Mouse (Mus musculus) yolk sac, embryonic 10.5 days (tissue): Measurements from ENCODE around the gene Ppp1r12b.

Source experiments
- DNase-seq: peaks from one replicate; pipeline ENCODE4 v3.0.0-alpha.2; 2017; ENCODE audit warnings: low spot score

Ppp1r12b gene

DNA sequence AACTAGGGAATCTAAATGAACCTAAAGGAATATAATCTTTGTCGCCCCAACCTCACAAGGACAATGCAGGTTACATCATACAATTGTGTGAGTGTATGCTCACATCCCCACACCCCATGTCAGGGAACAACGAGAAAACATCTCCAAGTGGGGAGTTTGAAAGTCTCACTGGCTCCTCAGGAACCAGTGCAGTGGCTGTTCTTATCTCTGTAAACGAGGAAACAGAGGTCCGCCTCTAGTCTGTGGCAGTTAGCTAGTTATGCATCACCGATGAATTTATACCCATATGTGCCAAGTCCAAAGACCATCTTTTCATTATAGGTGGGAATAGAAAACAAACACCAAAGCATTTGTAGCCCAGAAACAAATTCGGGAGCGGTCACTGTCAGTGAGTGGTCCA is 194.2 kb downstream of the Ppp1r12b start:
- no peak for DNase-seq

GRCm38 (mm10) chr1:134760642-134761041 is 195.1 kb downstream of the Ppp1r12b start:
- DNase-seq = no peak

- no peak for DNase-seq
These were observed 196.6 kb downstream of the Ppp1r12b start for GRCm38 (mm10) chr1:134759133-134759532.

DNA sequence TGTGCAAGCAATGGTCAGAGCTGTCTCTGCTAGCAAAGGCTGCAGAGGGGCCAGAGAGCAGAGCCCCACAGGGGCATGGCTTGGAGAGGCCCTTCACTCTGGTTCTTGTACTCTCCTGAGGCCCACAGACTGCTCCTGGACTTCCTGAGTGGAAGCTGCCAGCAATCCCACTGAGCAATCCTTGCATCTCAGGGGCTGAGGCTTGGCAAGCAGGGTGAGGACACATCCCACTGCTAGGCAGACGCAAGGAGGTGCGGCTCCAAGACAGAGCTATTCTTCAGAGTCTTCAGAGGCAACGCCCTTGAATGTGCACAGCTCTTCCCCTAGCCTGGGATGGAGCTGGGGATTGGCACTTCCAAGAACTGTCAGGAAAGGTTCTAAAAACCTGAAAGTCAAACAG is 198.5 kb downstream of the Ppp1r12b start:
- DNase-seq = no peak

DNA sequence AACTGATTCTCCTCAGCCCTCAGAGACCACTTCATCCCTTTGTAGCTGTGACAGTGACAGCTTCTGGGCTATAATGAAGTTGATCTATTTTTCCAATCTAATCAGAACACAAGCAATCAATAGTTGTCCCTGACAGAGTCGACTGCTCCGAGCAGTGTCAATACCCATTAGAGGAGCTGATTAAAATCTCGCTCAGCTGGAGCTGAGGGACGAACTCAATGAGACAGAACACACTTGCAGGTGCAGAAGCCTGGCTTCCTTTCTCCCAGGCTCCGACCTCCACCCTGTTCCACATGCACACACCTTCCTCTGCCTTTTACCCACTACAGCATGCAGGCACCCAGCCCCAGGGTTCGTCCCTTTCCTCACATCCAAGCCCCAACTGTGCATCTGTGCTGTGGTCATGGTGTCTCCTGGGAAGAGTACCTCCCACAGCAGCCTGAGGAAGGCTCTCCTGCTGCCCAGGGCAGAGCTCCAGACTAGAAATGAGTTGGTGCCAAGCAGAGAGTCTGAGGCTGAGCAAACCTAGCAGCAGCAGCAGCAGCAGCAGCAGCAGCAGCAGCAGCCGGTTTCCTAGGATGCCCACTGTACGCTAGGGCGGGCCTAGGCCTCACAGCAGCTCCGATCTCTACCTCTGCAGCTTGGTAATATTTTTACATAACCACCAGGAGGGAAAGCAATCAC is 199.4 kb downstream of the Ppp1r12b start:
- no peak for DNase-seq

GRCm38 (mm10) chr1:134755548-134756189 is 200.1 kb downstream of the Ppp1r12b start:
- DNase-seq = no peak

DNA sequence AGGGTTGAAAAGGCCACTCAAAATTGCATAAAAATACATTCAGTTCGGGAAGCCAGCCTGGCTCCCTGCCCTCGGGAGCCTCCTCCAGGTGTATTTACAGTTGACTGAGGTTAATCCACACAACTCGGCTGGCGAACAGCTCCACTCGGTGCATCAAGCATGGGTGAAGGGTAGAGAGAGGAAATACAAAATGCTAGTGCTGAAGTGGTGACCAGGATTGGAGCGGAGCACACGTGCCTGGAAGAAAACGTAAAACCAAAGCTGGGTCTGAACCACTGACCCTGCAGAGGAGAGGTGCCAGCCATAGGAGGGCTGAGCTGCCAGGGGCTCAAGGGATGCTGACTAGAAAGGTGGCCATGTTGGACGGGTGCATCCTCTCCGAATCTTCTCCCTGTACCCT is 200.9 kb downstream of the Ppp1r12b start:
- no peak for DNase-seq

DNA sequence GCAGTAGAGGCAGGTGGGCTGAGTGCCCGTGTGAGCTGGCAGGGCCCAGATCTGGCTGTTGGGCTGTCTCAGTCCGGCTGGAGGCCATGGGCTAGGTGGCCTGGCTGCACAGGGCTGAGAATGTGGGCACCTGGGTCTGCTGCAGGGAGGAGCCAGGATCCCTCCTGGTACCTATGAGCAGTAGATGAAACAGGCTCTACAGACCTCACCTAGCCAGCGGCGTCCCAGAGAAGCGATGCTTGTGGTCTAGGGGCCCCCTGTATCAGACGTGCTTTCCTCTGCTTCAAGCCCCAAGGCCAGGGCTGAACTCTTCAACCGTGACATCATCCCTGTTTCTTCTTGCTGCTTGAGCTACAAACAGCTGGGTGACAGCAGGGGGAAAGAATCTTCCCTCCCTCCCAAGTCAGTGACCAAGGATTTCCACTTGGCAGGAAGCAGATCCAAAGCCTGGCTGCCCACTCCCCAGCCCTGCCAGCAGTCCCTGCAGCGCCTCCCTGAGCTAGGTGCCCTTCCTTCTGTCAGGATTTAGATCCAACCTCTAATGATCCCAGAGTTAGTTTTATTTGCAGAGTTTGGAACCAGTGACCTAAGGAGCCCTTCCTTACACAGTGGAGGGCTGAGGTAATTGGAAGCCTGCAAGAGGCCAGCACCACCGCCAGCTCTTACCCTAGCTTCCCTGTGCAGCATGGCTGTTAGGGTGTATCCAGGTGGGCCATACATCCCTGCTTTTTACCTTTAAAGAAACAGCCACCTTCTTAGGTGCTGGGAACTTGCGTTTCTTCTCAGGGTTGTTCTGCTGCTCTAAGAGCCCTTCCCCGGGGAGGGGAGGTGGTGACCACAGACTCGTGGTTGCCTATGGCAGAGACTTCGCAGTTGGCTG is 201.8 kb downstream of the Ppp1r12b start:
- no peak for DNase-seq

DNA sequence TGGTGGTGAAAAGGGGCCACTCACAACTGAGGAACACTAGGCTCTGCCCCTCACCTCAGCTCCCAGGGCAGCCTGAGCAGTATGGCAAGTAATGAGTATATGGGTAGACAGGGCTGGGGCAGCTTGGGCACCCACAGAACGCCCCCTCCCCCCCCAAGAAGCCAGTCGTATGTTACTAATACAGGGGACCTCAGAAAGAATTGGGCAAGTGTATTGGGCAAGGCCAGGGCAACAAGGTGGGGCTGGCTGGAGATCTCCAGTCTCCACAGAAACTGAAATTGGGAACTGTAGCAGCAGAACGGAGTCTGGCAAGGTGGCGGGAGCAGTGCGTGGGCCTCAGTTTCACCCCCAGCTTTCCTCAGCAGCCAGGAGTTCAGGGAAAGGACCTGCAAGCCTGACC is 203.3 kb downstream of the Ppp1r12b start:
- no peak for DNase-seq

DNA sequence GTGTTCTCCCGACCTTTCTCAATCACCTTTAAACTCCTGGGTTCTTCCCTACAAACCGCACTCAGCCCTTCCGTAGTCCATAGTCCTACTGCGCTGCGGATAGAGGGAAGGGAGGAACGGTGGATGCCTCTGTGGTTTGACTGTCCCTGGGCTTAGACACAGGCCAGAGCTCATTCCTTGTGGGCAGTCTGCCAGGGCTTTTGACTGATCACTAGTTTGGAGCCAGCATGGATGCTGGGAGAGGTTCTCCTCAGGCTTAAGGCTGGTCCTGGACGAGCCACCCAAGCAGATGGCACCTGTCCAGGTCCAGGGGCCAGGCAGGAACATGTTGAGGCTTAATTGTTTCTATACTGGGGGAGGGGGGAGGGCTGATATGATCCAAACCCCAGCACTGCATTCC is 205.9 kb downstream of the Ppp1r12b start:
- no peak for DNase-seq

DNA sequence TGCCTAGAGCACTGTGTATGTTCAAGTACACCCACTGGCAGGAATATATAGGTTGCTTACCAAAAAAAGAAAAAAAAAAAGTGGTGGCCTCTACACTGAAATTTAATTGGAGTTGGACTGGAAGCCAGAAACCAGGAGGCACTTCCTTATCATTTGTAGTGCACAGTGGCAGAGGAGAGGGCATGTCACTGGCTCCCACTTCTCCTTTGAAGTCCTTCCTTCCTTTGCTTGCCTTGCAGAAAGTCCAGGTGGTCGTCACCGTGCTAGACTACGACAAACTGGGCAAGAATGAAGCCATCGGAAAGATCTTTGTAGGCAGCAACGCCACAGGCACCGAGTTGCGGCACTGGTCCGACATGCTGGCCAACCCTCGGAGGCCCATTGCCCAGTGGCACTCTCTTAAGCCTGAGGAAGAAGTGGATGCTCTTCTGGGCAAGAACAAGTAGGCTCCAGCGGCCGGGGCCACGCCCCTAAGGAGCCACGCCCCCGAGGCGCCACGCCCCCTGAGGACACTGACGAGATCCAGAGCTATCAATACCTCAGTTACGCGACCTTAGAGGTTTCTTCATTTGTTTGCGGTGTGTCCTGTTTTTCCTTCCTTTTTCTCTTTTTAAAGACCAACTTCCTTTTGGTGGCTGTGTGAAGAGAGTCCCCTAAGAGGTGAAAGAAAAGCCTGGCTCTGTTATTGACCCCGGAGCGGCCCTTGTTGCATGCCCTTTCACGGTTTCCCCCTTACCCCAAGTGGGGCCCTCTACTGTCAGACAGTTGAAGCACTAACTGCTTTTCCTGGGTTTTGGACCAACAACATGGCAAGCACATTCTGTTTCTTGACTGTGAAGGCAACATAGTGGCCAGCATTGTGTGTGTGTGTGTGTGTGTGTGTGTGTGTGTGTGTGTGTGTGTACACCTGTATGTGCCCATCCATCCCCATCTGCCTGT is 208.2 kb downstream of the Ppp1r12b start:
- peak; percentile 66 for DNase-seq

DNA sequence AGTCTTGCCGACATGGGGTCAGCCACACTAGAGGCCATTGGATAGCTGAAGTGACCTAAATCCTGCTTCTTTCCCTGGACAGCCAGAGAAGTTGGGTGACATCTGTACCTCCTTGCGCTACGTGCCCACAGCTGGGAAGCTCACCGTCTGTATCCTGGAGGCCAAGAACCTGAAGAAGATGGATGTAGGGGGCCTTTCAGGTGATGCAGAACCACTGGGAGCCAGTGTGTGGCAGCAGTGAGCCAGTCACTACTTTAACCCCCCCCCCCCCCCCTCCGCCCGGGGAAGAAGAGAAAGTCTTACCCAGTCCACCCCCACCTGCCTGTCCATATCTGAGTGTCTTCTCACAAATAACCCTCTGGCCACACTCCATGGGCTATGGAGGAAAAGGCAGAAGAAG is 210.1 kb downstream of the Ppp1r12b start:
- peak; percentile 11 for DNase-seq

DNA sequence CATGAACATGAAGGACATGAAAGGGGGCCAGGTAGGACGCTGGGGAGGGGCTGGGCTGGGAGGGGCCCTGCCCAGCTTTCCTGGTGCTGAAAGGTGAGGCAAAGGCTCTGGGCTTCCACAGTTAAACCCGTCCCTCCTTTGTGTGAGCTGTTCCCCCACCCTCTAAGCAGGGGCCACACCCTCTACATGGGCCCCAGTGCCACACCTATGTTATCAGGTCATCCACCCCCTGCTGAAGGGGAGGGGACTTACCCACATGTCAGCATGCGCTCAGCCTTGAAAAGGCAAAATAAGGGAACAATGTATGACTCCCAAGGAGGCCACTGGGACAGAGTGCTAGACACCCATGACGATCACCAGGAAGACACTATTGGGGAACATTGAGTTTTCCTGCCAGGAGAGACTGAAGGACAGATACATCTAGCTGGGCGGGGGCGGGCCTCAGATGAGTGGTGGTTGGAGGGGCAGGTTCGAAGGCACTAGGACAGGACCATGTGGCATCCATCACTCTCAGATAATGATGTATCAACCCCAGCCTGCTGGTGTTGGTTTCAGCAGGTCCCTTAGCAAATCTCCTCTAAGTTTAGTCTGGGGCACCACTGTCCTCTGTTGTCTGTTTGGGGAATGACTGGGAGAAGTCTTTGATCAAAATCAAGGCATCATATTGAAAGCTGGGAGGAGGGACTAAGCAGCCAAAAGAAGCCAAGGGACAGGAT is 213.6 kb downstream of the Ppp1r12b start:
- peak; percentile 20 for DNase-seq

DNA sequence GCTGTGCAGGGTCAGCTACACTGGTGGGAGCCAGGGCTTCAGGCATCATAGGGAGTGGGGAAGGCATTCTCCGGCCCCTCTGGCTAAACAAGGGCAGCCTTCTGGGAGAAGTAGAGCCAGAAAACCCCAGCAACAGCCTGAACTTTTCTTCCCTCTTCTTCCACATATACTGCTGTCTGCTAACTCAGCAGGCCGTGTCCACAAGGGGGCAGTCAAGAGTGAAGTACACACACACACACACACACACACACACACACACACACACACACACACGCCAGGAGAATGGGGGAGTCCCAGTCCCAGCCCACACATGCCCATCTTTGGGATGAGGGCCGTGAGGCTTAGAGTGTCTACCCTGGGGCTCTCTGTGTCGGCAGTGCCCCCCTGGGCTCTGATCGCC is 214.3 kb downstream of the Ppp1r12b start:
- DNase-seq = no peak

DNA sequence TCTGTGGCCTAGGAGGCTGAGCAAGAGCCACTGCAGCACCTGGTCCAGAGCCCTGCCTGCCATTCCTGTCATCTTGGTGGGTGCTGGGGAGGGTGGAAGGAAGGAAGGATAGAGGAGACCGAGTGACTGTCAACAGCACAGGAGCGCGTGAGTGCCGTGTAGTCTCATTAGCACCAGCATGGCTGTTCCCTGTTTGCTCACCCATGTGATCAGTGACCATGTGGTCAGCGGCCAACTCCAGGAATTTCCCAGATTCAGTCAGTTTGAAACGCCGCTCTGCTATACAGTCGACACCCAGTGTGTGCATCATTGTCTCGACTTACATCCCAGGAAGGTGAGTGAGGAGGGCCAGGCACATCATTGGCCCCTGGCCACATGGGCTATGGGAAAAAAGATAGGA is 218.3 kb downstream of the Ppp1r12b start:
- DNase-seq = no peak

DNA sequence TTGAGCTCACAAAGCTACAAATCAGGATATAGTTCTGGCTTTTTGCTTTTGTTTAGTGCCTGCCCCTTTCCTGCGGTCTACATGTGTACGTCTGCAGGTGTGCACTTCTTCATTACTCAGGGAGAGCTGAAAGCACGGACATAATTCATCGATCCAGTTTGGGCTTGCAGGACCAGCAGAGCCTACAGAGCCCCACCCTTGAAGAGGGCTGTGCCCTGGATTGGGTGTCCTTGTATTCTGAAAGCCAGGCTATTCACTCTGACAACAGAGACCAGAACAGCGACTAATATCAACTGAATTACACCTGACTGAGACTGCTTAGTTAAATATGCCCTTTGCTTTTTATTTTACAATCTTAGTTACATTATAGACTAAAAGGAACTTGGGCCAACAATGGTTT is 222.1 kb downstream of the Ppp1r12b start:
- no peak for DNase-seq

DNA sequence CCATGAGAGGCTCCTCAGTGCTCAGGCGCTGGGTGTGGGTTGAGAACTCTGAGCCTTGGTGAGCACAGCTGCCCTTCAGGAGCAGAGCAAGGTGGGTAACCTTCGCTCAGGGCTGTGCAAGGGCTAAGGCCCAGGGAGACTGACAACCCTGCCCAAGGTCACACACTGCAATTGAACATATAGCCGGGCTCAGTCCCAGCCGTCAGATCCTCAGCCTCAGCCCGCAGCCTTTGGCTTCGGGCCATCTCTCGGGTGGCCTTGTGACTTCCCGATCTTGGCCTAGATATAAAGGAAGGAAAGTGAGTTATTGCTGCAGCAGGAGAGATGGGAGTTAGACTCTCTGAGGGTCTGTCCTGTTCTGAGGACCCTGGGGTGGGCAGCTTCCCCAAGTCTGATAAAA is 228.5 kb downstream of the Ppp1r12b start:
- no peak for DNase-seq

DNA sequence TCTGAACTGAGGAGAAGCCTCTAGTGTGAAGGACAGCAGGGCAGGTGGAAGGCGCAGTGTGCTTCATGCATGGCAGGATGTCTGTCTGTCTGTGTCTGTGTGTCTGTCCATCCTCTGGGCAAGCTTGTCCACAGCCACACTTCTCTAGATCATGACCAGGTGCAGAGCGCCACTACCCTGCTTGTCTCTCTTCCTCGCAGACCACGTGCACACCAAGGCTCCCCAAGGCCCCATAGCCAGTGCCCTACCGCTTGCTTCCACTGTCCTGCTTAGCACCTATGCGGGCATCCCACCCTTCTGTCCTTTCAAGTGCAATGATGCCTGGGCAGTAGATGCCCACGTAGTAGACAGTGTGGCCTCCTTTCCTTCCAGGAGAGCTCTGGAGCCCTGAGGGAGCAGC is 229.3 kb downstream of the Ppp1r12b start:
- no peak for DNase-seq

DNA sequence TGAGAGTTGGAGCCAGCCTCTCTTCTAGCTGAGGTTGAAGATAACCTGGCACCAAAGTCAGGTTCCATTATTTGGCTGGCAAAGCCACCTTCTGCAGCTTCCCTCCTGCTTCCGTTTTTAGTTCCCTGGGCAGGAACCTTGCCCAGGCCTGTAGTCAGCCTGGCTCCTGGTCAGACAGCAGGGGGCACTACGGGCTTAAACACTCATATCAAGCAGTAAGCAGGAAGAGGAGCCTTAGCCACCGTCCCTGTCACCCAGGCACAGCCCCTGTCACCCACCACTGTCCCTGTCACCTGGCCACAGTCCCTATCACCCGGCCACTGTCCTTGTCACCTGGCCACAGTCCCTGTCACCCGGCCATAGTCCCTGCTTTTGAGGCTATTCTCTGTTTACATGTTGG is 230.5 kb downstream of the Ppp1r12b start:
- DNase-seq = no peak

GRCm38 (mm10) chr1:134722891-134723290 is 232.9 kb downstream of the Ppp1r12b start:
- DNase-seq = no peak

DNA sequence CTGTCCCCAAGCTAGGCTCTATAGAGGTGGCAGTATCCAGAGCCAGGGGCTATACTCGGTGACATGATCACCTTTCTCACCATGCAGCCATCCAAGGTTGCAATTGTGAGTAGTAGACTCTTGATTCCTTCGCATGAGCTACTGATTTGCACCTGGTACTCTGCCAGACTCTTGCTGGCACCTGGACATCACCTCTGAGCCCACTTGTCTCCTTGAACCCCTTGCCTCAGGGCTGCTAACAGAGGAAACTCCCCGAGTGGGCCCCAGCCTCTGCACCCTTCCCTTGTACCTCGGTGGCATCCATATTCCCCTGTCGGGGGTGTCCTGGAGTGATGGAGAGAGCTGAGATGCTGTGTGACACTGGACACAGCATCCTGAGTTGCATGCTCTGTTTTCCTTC is 234.3 kb downstream of the Ppp1r12b start:
- DNase-seq = no peak
